Mouse (Mus musculus) ovary, postnatal 14 days (tissue): Measurements from ENCODE around the gene Hs1bp3.

Experiments used
- DNase-seq: peaks from one replicate; pipeline ENCODE4 v3.0.0; 2022; ENCODE audit warnings: low spot score

Gene Hs1bp3

GRCm38 (mm10) chr12:8336601-8337285, 23.5 kb downstream of the Hs1bp3 start:
- no peak for DNase-seq

- no peak for DNase-seq
These were observed 24.2 kb downstream of the Hs1bp3 start for GRCm38 (mm10) chr12:8337286-8338060.

GRCm38 (mm10) chr12:8338491-8338890, 25.3 kb downstream of the Hs1bp3 start:
- DNase-seq = no peak

GRCm38 (mm10) chr12:8338918-8339317, 25.7 kb downstream of the Hs1bp3 start:
- DNase-seq = no peak

- DNase-seq = no peak
These were observed 26.5 kb downstream of the Hs1bp3 start for GRCm38 (mm10) chr12:8339591-8340319.

- DNase-seq = no peak
These were observed 27.8 kb downstream of the Hs1bp3 start for GRCm38 (mm10) chr12:8341008-8341407.

- DNase-seq = no peak
These were observed 30.1 kb downstream of the Hs1bp3 start for GRCm38 (mm10) chr12:8343381-8343780.

- DNase-seq = no peak
These were observed 31.7 kb downstream of the Hs1bp3 start for GRCm38 (mm10) chr12:8344897-8345296.

- DNase-seq = no peak
These were observed 32.3 kb downstream of the Hs1bp3 start for GRCm38 (mm10) chr12:8345539-8345938.

GRCm38 (mm10) chr12:8347746-8348462, 34.7 kb downstream of the Hs1bp3 start:
- no peak for DNase-seq

GRCm38 (mm10) chr12:8348733-8349513, 35.7 kb downstream of the Hs1bp3 start:
- no peak for DNase-seq

- no peak for DNase-seq
These were observed 38.0 kb downstream of the Hs1bp3 start for GRCm38 (mm10) chr12:8351025-8351903.

GRCm38 (mm10) chr12:8353071-8353470, 39.8 kb downstream of the Hs1bp3 start:
- no peak for DNase-seq

GRCm38 (mm10) chr12:8354187-8354586, 41.0 kb downstream of the Hs1bp3 start:
- no peak for DNase-seq

- DNase-seq = no peak
These were observed 41.8 kb downstream of the Hs1bp3 start for GRCm38 (mm10) chr12:8355011-8355410.

- DNase-seq = peak; percentile 62
These were observed 44.2 kb downstream of the Hs1bp3 start for GRCm38 (mm10) chr12:8357449-8357848.

GRCm38 (mm10) chr12:8358344-8358966, 45.2 kb downstream of the Hs1bp3 start:
- no peak for DNase-seq

GRCm38 (mm10) chr12:8359418-8360112, 46.3 kb downstream of the Hs1bp3 start:
- no peak for DNase-seq

GRCm38 (mm10) chr12:8361866-8362265, 48.6 kb downstream of the Hs1bp3 start:
- DNase-seq = no peak
